19 mouse cellular contexts compared by ENCODE assay signal in genomic region chr7:99516092-99516813, GRCm38 (mm10). TPM values are rescaled to one million over a fixed set of nuclear protein-coding genes. Genes with fewer than 3 reads are reported as not detected.
DNase-seq lines count a peak whose midpoint lies in the region; ATAC-seq lines count a peak whose summit lies in the region.
"Had no signal": no experiment of that assay in that cellular context is flagged by ENCODE, and none has a peak within 500 bp of the region (broad histone marks: within the 10 kb centered on the region; RNA-seq: fewer than 3 reads in every experiment).

No protein-coding gene starts in this region.

- H3K4me2 ChIP-seq in kidney, embryonic 15.5 days = no peak overlapping the region
- H3K4me2 ChIP-seq in liver, embryonic 15.5 days = peak overlapping the region; percentile 48
- H3K4me2 ChIP-seq: hindbrain, embryonic 12.5 days; midbrain, embryonic 11.5 days; neural tube, embryonic 13.5 days had no signal

- peak; percentile 25 to 40 for DNase-seq in cerebellum, postnatal 36 days
- DNase-seq in cerebellum, adult 8-10 months = no peak
- DNase-seq in kidney, adult 11 months = no peak
- no peak for DNase-seq in T-cell, adult 2 months (ENCODE audit: low spot score)
- DNase-seq: gastrocnemius, postnatal 10 days; heart, adult 18-20 months; kidney, adult 9 months; layer of hippocampus, postnatal 36 days; lung, adult 18-20 months; lung, postnatal 36 days; right cerebral cortex, postnatal 14 days; thymus, postnatal 14 days had no signal

- H3K9me3 ChIP-seq in kidney, embryonic 15.5 days (replicated peaks) = no peaks in the 10 kb centered on the region
- H3K9me3 ChIP-seq in liver, embryonic 15.5 days (replicated peaks) = no peaks in the 10 kb centered on the region
- H3K9me3 ChIP-seq: hindbrain, embryonic 12.5 days; neural tube, embryonic 13.5 days had no signal

- H3K4me1 ChIP-seq in kidney, embryonic 15.5 days = peaks cover 6% of the 10 kb centered on the region
- H3K4me1 ChIP-seq in liver, embryonic 15.5 days (replicated peaks) = peaks cover 39% of the 10 kb centered on the region
- H3K4me1 ChIP-seq: hindbrain, embryonic 12.5 days; neural tube, embryonic 13.5 days had no signal

- 80% methylated on average over 9 of the region's 9 CpGs for WGBS in kidney, embryonic 15.5 days
- 49% methylated on average over 9 of the region's 9 CpGs for WGBS in liver, embryonic 15.5 days (ENCODE audit: insufficient replicate concordance)

- H3K9ac ChIP-seq in kidney, embryonic 15.5 days = no peak overlapping the region
- peak overlapping the region; percentile 25; the same call in 1 of the 2 replicates for H3K9ac ChIP-seq in liver, embryonic 15.5 days
- H3K9ac ChIP-seq: hindbrain, embryonic 12.5 days; neural tube, embryonic 13.5 days had no signal

- no peak overlapping the region for H3K4me3 ChIP-seq in kidney, embryonic 15.5 days (replicated peaks)
- no peak overlapping the region for H3K4me3 ChIP-seq in liver, embryonic 15.5 days (replicated peaks)
- H3K4me3 ChIP-seq: hindbrain, embryonic 12.5 days; neural tube, embryonic 13.5 days had no signal

- ATAC-seq in kidney, embryonic 15.5 days (replicated peaks; ENCODE audit: low FRiP score) = no peak
- peak; percentile 37; the same call in 1 of the 2 replicates for ATAC-seq in erythroblast, adult 5-6 weeks (replicated peaks; ENCODE audit: low FRiP score, poor library complexity, severe bottlenecking)
- peak; percentile 51 for ATAC-seq in liver, embryonic 15.5 days (ENCODE audit: insufficient read depth)
- ATAC-seq: inflammation-experienced regulatory T-cells, adult 6 months had no signal

- no peaks in the 10 kb centered on the region for H3K27me3 ChIP-seq in kidney, embryonic 15.5 days
- H3K27me3 ChIP-seq in liver, embryonic 15.5 days = no peaks in the 10 kb centered on the region
- H3K27me3 ChIP-seq: hindbrain, embryonic 12.5 days; neural tube, embryonic 13.5 days had no signal

- H3K36me3 ChIP-seq in kidney, embryonic 15.5 days = no peaks in the 10 kb centered on the region
- H3K36me3 ChIP-seq in liver, embryonic 15.5 days (replicated peaks) = no peaks in the 10 kb centered on the region
- H3K36me3 ChIP-seq: hindbrain, embryonic 12.5 days; neural tube, embryonic 13.5 days had no signal

- 0 out of 2 replicates have a peak overlapping the region, but pooled peaks have one; percentile 9 for H3K27ac ChIP-seq in kidney, embryonic 15.5 days
- H3K27ac ChIP-seq in liver, embryonic 15.5 days (replicated peaks) = peak overlapping the region; percentile 89
- H3K27ac ChIP-seq: hindbrain, embryonic 12.5 days; neural tube, embryonic 13.5 days had no signal

RNA-seq across cellular contexts. Expression of gene Arrb1, which starts 19.0 kb away (rescaled TPM):
- polyA plus RNA-seq in kidney, embryonic 15.5 days (2015; fragmentation: Nextera tagmentation; extraction: Ambion mirVana) = 9.4 and 11.7 TPM in 2 replicates
- total RNA-seq in erythroblast, adult 5-6 weeks (2015; ENCODE audit: low replicate concordance) = 185 and 204 TPM in 2 replicates
- total RNA-seq in erythroblast, adult 5-6 weeks (2017; ENCODE audit: low replicate concordance) = 636 and 742 TPM in 2 replicates
- polyA plus RNA-seq in liver, embryonic 15.5 days (2015; fragmentation: Nextera tagmentation; extraction: Ambion mirVana) = 97.2 and 101 TPM in 2 replicates

RNA-seq across cellular contexts. Expression of gene Rps3, which starts 32.7 kb away (rescaled TPM):
- 765 and 856 TPM in 2 replicates for polyA plus RNA-seq in kidney, embryonic 15.5 days (2015; fragmentation: Nextera tagmentation; extraction: Ambion mirVana)
- total RNA-seq in erythroblast, adult 5-6 weeks (2015; ENCODE audit: low replicate concordance) = 292 and 308 TPM in 2 replicates
- 237 and 436 TPM in 2 replicates for total RNA-seq in erythroblast, adult 5-6 weeks (2017; ENCODE audit: low replicate concordance)
- polyA plus RNA-seq in liver, embryonic 15.5 days (2015; fragmentation: Nextera tagmentation; extraction: Ambion mirVana) = 380 and 449 TPM in 2 replicates

RNA-seq across cellular contexts. Expression of gene Klhl35, which starts 50.4 kb away (rescaled TPM):
- 0.67 and 1.2 TPM in 2 replicates for polyA plus RNA-seq in kidney, embryonic 15.5 days (2015; fragmentation: Nextera tagmentation; extraction: Ambion mirVana)
- total RNA-seq in erythroblast, adult 5-6 weeks (2015; ENCODE audit: low replicate concordance) = 1.9 TPM in 1 of 2 replicates, not detected in the other
- not detected in 2 replicates for total RNA-seq in erythroblast, adult 5-6 weeks (2017; ENCODE audit: low replicate concordance)
- 0.06 and 0.09 TPM in 2 replicates for polyA plus RNA-seq in liver, embryonic 15.5 days (2015; fragmentation: Nextera tagmentation; extraction: Ambion mirVana)
- total RNA-seq: heart, adult 18-20 months had no signal

Comparison
In these comparisons a context has a peak if more than half of its experiments do, and no peak if none do; other contexts are left out.
1. DNase-seq: peak in cerebellum, postnatal 36 days (2 of 2); none in cerebellum, adult 8-10 months (single experiment), kidney, adult 11 months (single experiment) and T-cell, adult 2 months (single experiment).